Comparison of ENCODE assay signal across 23 mouse cellular contexts in genomic region chr13:36972226-36972625, GRCm38 (mm10).
"Had no signal": no experiment of that assay in that cellular context is flagged by ENCODE, and none has a peak within 500 bp of the region (broad histone marks: within the 10 kb centered on the region; RNA-seq: fewer than 3 reads in every experiment).

No protein-coding gene starts in this region.

- ATAC-seq: liver, embryonic 12.5 days; midbrain, embryonic 13.5 days had no signal

- H3K36me3 ChIP-seq: limb, embryonic 10.5 days; limb, embryonic 13.5 days; liver, embryonic 12.5 days; liver, embryonic 15.5 days; lung, embryonic 15.5 days; midbrain, embryonic 10.5 days; midbrain, embryonic 13.5 days; neural tube, embryonic 12.5 days; neural tube, embryonic 15.5 days had no signal

- H3K27ac ChIP-seq: limb, embryonic 10.5 days; limb, embryonic 13.5 days; liver, embryonic 12.5 days; liver, embryonic 15.5 days; lung, embryonic 15.5 days; midbrain, embryonic 10.5 days; midbrain, embryonic 13.5 days; neural tube, embryonic 12.5 days; neural tube, embryonic 15.5 days; stomach, postnatal 0 days had no signal

- DNase-seq: kidney, postnatal 14 days; kidney, postnatal 4 days; liver; lung, adult 18-20 months; lung, postnatal 10 days; lung, postnatal 36 days; right cerebral cortex, adult 18-20 months; right cerebral cortex, postnatal 14 days; right cerebral cortex, postnatal 4 days; thymus, adult 2 months; thymus, postnatal 14 days; thymus, postnatal 4 days had no signal

- H3K4me3 ChIP-seq: limb, embryonic 10.5 days; limb, embryonic 13.5 days; liver, embryonic 12.5 days; liver, embryonic 15.5 days; lung, embryonic 15.5 days; megakaryocyte, embryonic 14.5 days; midbrain, embryonic 10.5 days; midbrain, embryonic 13.5 days; neural tube, embryonic 12.5 days; neural tube, embryonic 15.5 days had no signal

- H3K4me2 ChIP-seq: limb, embryonic 13.5 days; liver, embryonic 12.5 days; liver, embryonic 15.5 days; lung, embryonic 15.5 days; midbrain, embryonic 13.5 days; neural tube, embryonic 12.5 days; neural tube, embryonic 15.5 days had no signal

- H3K27me3 ChIP-seq: limb, embryonic 13.5 days; liver, embryonic 12.5 days; liver, embryonic 15.5 days; lung, embryonic 15.5 days; megakaryocyte, embryonic 14.5 days; midbrain, embryonic 13.5 days; neural tube, embryonic 12.5 days; neural tube, embryonic 15.5 days had no signal

- H3K9me3 ChIP-seq: limb, embryonic 10.5 days; limb, embryonic 13.5 days; liver, embryonic 12.5 days; liver, embryonic 15.5 days; lung, embryonic 15.5 days; megakaryocyte, embryonic 14.5 days; midbrain, embryonic 10.5 days; midbrain, embryonic 13.5 days; neural tube, embryonic 12.5 days; neural tube, embryonic 15.5 days had no signal

- H3K4me1 ChIP-seq: limb, embryonic 10.5 days; limb, embryonic 13.5 days; liver, embryonic 12.5 days; liver, embryonic 15.5 days; lung, embryonic 15.5 days; midbrain, embryonic 10.5 days; midbrain, embryonic 13.5 days; neural tube, embryonic 12.5 days had no signal

- H3K9ac ChIP-seq: limb, embryonic 13.5 days; liver, embryonic 12.5 days; liver, embryonic 15.5 days; lung, embryonic 15.5 days; midbrain, embryonic 13.5 days; neural tube, embryonic 12.5 days; neural tube, embryonic 15.5 days had no signal
